Mouse (Mus musculus) forebrain, embryonic 11.5 days (tissue): ENCODE data around the gene Apoa1. TPM values are rescaled to one million over a fixed set of nuclear protein-coding genes. Genes with fewer than 3 reads are reported as not detected.

Experiments used
- ATAC-seq: fragments of 200-750 bp; cut with Nextera tagmentation; replicated peaks from 2 replicates; pipeline ENCODE4 v1.8.0; 2017; ENCODE audit warnings: moderate TSS enrichment; ENCODE audit not compliant: low FRiP score
- DNase-seq: peaks from one replicate; pipeline ENCODE4 v3.0.0-alpha.2; 2017; ENCODE audit warnings: low spot score
- H3K27ac ChIP-seq: fragments of 300-500 bp; sonication (generic); 2 replicates; pipeline ENCODE4 v1.5.1; 2014; ENCODE audit warnings: low read depth, low read length
- H3K27me3 ChIP-seq: fragments of 300-500 bp; sonication (generic); 2 replicates; pipeline ENCODE4 v1.6.1; 2014; ENCODE audit warnings: mild to moderate bottlenecking, low read length, mixed read lengths; ENCODE audit not compliant: control insufficient read depth, insufficient read depth
- H3K36me3 ChIP-seq: fragments of 300-500 bp; sonication (generic); 2 replicates; pipeline ENCODE4 v1.6.1; 2014; ENCODE audit warnings: mild to moderate bottlenecking, low read length, moderate library complexity, mixed read lengths; ENCODE audit not compliant: control insufficient read depth, insufficient read depth
- H3K4me1 ChIP-seq: fragments of 300-500 bp; sonication (generic); replicated peaks from 2 replicates; pipeline ENCODE4 v1.6.1; 2014; ENCODE audit warnings: low read length, mixed read lengths; ENCODE audit not compliant: control insufficient read depth, insufficient read depth
- H3K4me2 ChIP-seq: fragments of 300-500 bp; sonication (generic); 2 replicates; pipeline ENCODE4 v1.6.1; 2014; ENCODE audit warnings: low read depth, mild to moderate bottlenecking, low read length, moderate library complexity, mixed read lengths; ENCODE audit not compliant: severe bottlenecking
- H3K4me3 ChIP-seq: fragments of 300-500 bp; sonication (generic); 2 replicates; pipeline ENCODE4 v1.5.1; 2014; ENCODE audit warnings: low read depth, low read length
- H3K9ac ChIP-seq: fragments of 300-500 bp; sonication (generic); 2 replicates; pipeline ENCODE4 v1.6.1; 2014; ENCODE audit warnings: low read length
- H3K9me3 ChIP-seq: fragments of 300-500 bp; sonication (generic); 2 replicates; pipeline ENCODE4 v1.6.1; 2016; ENCODE audit warnings: low read length, mixed read lengths; ENCODE audit not compliant: control insufficient read depth
- WGBS: fragments of 180-500 bp; shearing (Covaris S2); extraction: QIAGEN DNeasy Blood & Tissue Kit; methylation state at CpG from one replicate; pipeline ENCODE4 v1.1.7; 2014; 5-methylcytosine and 5-hydroxymethylcytosine counted together
- polyA plus RNA-seq: library from polyadenylated mRNA; unstranded; fragments of >200 nt; fragmentation: Nextera tagmentation; extraction: Ambion mirVana; gene quantifications from 2 replicates; pipeline ENCODE4 v1.2.1, GENCODE M21; 2014

The Apoa1 gene
- polyA plus RNA-seq, 1 experiment from 2014 or later, result 0.98 TPM

DNA sequence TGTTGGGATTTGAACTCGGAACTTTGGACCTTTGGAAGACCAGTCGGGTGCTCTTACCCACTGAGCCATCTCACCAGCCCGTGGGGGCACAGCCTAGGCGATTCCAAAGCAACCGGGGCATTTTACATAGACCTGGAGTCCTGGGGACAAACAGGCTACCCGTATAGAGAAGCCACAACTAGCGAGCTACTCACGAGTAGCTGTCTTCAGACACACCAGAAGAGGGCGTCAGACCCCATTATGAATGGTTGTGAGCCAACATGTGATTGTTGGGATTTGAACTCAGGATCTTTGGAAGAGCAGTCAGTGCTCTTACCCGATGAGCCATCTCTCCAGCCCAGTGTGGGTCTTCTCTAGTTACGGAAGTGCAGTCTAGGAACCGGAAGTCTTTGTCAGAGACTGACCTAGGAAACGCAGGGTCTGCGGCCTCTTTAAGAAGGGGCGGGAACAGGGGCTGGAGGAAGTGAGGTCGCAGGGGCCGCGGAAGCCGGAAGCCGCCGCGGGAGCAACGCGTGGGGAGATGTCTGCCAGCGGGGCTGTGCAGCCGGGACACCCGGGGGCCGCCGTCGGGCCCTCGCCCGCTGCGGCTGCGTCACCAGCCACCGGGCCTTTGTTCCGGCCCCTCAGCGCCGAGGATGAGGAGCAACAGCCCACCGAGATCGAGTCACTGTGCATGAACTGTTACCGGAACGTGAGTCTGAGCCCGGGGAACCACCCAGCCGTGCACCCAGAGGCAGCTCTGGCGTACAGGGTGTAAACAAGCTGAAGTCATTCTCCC lies 44.5 kb downstream of the Apoa1 start, which contains the start of gene Zpr1:
Zpr1 (plus strand) TSS at position 388 of the 778 bp plus-strand sequence.
- Histone ChIP-seq H3K4me1 (peaks cover 9% of the 10 kb centered on the region; the same call in 1 of the 2 replicates), H3K9ac (peak within 1 kb of the TSS; percentile 69), H3K27me3 (peaks cover 3% of the 10 kb centered on the region; the same call in 1 of the 2 replicates), H3K4me2 (peak within 1 kb of the TSS; percentile 92), H3K4me3 (peak within 1 kb of the TSS; percentile 80), H3K9me3 (no peaks in the 10 kb centered on the region), H3K27ac (no peak within 1 kb of the TSS), H3K36me3 (peaks cover 3% of the 10 kb centered on the region; the same call in 1 of the 2 replicates)
- ATAC-seq, result peak; percentile 95
- peak; percentile 91 for DNase-seq
- WGBS, result 5% methylated on average over 45 of the region's 45 CpGs

- Histone ChIP-seq H3K9me3 (no peaks in the 10 kb centered on the region), H3K9ac (no peak overlapping the region), H3K4me1 (peaks cover 9% of the 10 kb centered on the region; the same call in 1 of the 2 replicates), H3K4me3 (no peak overlapping the region), H3K27ac (no peak overlapping the region), H3K27me3 (peaks cover 3% of the 10 kb centered on the region; the same call in 1 of the 2 replicates), H3K36me3 (peaks cover 3% of the 10 kb centered on the region; the same call in 1 of the 2 replicates), H3K4me2 (no peak overlapping the region)
- no peak for DNase-seq
- ATAC-seq, result no peak
- WGBS, result 89% methylated on average over 9 of the region's 9 CpGs
Measured at GRCm38 (mm10) chr9:46274494-46274893, 46.1 kb downstream of the Apoa1 start.

Other genes starting within 250 kb of the Apoa1 start
- 274 and 277 TPM in 2 replicates for gene Pafah1b2, start 215.9 kb upstream of the Apoa1 start, polyA plus RNA-seq
- 11.3 TPM in 2 replicates for gene Sik3, start 215.8 kb upstream of the Apoa1 start, polyA plus RNA-seq
- not detected in 2 replicates for gene Apoc3, start 7.1 kb downstream of the Apoa1 start, polyA plus RNA-seq
- gene Apoa4, start 12.1 kb downstream of the Apoa1 start, polyA plus RNA-seq, result not detected in 2 replicates
- not detected in 2 replicates for gene Apoa5, start 40.1 kb downstream of the Apoa1 start, polyA plus RNA-seq
- gene Zpr1, start 44.5 kb downstream of the Apoa1 start, polyA plus RNA-seq, result 58.6 and 61.4 TPM in 2 replicates
- 28.5 and 29.9 TPM in 2 replicates for gene Bud13, start 54.4 kb downstream of the Apoa1 start, polyA plus RNA-seq
- not detected in 2 replicates for gene 4931429L15Rik, start 91.4 kb downstream of the Apoa1 start, polyA plus RNA-seq